Mouse (Mus musculus) limb, embryonic 10.5 days (tissue): ENCODE results near the gene Dnajc3. TPM values are rescaled to one million over a fixed set of nuclear protein-coding genes. Genes with fewer than 3 reads are reported as not detected.

Experiments
- DNase-seq: peaks from one replicate; pipeline ENCODE4 v3.0.0-alpha.2; 2017; ENCODE audit warnings: low spot score
- H3K27ac ChIP-seq: fragments of 300-500 bp; sonication (generic); 2 replicates; pipeline ENCODE4 v1.5.1; 2016; ENCODE audit warnings: mild to moderate bottlenecking
- H3K27me3 ChIP-seq: fragments of 300-500 bp; sonication (generic); 2 replicates; pipeline ENCODE4 v1.6.1; 2016; ENCODE audit warnings: low read depth, mild to moderate bottlenecking; ENCODE audit not compliant: poor library complexity, severe bottlenecking
- H3K36me3 ChIP-seq: fragments of 300-500 bp; sonication (generic); 2 replicates; pipeline ENCODE4 v1.6.1; 2016; ENCODE audit warnings: mild to moderate bottlenecking, moderate library complexity
- H3K4me1 ChIP-seq: fragments of 300-500 bp; sonication (generic); 2 replicates; pipeline ENCODE4 v1.6.1; 2016
- H3K4me3 ChIP-seq: fragments of 300-500 bp; sonication (generic); 2 replicates; pipeline ENCODE4 v1.5.1; 2016; ENCODE audit warnings: mild to moderate bottlenecking, moderate library complexity
- H3K9me3 ChIP-seq: fragments of 300-500 bp; sonication (generic); replicated peaks from 2 replicates; pipeline ENCODE4 v1.6.1; 2016; ENCODE audit warnings: mild to moderate bottlenecking
- WGBS: fragments of 180-500 bp; shearing (Covaris S2); methylation state at CpG from one replicate; pipeline ENCODE4 v1.1.7; 2016; 5-methylcytosine and 5-hydroxymethylcytosine counted together
- polyA plus RNA-seq: library from polyadenylated mRNA; unstranded; fragments of >200 nt; fragmentation: Nextera tagmentation; extraction: Ambion mirVana; gene quantifications from 2 replicates; pipeline ENCODE4 v1.2.1, GENCODE M21; 2016

The Dnajc3 gene
- polyA plus RNA-seq, 1 experiment from 2014 or later, result 34.2 TPM

DNA sequence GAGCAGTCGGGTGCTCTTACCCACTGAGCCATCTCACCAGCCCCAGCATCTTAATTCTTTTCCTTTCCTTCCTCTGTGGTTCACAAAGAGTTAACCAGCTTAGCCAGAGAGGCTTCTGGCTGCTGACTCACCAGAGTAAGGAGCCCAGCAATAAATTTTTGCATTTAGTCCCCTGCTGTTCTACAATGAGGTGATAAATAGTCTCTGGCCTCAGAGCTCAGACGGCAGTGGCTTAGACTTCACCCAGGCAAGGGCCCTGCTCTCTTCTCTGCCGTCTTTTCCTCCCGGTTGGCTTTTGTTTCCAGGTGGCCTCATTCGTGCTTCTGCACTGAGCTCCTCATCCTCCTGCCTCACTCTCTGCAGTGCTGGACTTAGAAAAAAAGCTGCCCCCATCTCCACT lies 68.1 kb downstream of the Dnajc3 start:
- no peaks in the 10 kb centered on the region for H3K9me3 ChIP-seq
- H3K4me1 ChIP-seq, result peaks cover 20% of the 10 kb centered on the region
- WGBS, result 4% methylated on average over 5 of the region's 5 CpGs
- H3K27me3 ChIP-seq, result no peaks in the 10 kb centered on the region
- no peak overlapping the region for H3K27ac ChIP-seq
- no peak for DNase-seq
- H3K4me3 ChIP-seq, result peak overlapping the region; percentile 55
- peaks cover 27% of the 10 kb centered on the region for H3K36me3 ChIP-seq

DNA sequence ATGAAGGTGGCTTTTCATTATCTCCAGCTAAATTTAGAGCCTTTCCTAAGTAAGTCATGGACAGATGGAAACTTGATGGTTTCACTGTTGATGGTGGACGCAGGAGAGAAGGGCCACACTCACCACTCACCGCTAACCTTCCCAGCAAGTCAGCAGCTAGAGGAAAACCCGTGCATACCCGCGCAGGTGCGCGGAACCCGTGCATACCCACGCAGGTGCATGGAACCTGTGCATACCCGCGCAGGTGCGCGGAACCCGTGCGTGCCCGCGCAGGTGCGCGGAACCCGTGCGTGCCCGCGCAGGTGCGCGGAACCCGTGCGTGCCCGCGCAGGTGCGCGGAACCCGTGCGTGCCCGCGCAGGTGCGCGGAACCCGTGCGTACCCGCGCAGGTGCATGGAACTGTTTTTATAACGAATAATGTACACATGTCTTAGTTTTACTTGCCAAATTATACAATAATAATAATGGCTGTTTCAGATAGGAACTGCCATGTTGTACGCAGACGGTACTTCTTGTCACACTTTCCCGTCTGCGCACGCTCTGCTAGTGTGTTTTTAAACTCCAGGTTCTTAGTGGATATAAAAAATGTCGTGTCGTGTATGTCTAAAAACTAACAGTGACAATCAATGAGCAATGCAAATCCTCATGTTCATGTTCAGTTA lies 68.8 kb downstream of the Dnajc3 start:
- peaks cover 26% of the 10 kb centered on the region for H3K36me3 ChIP-seq
- WGBS, result 3% methylated on average over 49 of the region's 49 CpGs
- H3K27ac ChIP-seq, result peak overlapping the region; percentile 66; the same call in 1 of the 2 replicates
- no peak for DNase-seq
- peaks cover 20% of the 10 kb centered on the region for H3K4me1 ChIP-seq
- H3K9me3 ChIP-seq, result no peaks in the 10 kb centered on the region
- H3K27me3 ChIP-seq, result no peaks in the 10 kb centered on the region
- peak overlapping the region; percentile 55 for H3K4me3 ChIP-seq

DNA sequence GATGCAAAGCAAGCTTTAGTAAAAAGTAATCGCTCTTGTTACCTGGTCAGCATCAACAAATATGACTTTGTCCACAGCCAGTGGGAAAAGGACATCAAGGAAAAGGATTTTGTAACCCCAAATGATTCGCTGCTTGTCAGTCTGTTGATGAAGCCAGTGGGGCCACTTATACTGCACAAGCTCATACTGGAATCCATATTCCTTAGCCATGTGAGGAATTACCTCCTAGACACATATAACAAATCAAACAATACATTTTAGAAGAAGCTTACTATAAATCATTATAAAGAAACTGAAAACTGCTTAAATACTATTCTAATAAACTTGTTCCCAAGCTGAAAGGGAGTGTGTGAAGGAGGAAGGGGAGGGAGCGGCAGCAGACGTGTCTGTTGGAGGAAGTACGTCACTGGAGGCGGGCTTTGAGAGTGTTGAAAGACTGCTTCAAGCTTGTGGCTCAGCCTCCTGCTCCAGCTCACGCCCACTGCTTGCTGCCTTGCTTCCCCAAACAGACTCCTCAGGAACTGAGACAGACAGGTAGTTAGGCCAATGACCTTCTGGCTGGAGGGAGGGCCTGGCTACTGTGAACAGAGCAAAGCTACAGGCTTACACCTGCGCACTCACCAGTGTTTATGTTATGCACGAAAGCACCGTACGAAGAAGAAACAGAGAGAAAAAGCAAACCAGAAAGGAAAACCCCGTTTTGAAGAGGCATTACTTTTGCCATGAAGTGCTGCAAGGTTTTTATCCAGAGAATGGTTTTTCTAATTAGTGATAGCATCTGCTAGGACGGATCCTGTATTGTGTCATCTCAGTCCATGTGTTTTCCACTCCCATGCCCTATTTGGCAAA lies 69.6 kb downstream of the Dnajc3 start:
- no peaks in the 10 kb centered on the region for H3K27me3 ChIP-seq
- WGBS, result 1% methylated on average over 13 of the region's 13 CpGs
- H3K27ac ChIP-seq, result peak overlapping the region; percentile 66
- peaks cover 26% of the 10 kb centered on the region for H3K36me3 ChIP-seq
- H3K4me1 ChIP-seq, result peaks cover 20% of the 10 kb centered on the region
- no peaks in the 10 kb centered on the region for H3K9me3 ChIP-seq
- H3K4me3 ChIP-seq, result peak overlapping the region; percentile 55
- DNase-seq, result peak; percentile 90

DNA sequence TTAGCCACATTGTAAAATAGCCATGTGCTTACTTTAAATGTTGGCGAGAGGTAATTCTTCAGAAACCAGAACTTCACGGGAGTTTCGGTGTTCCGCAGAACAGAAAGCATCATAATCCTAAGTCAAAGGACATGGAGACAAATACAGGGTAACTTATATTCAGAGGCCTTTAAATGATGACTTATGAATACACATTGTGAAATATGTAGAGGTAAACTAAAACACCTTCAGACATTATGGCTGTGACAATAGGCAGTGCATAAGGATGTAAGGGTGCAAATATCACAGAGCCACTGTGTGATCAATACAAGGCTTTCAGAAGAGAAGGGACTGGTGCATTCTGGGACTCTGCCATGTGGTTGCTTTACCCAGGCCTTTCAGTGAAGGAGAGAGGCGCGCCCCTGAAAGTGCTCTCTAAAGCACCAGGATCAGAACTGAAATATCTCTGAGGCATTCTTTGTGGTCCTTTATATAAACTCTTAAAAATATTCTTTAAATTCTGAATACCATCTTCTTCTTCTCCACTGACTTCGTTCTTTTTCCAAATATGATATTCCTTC lies 70.3 kb downstream of the Dnajc3 start:
- WGBS, result 58% methylated on average over 7 of the region's 7 CpGs
- no peak for DNase-seq
- H3K27me3 ChIP-seq, result no peaks in the 10 kb centered on the region
- H3K27ac ChIP-seq, result 0 out of 2 replicates have a peak overlapping the region, but pooled peaks have one; percentile 17
- peak overlapping the region; percentile 55 for H3K4me3 ChIP-seq
- peaks cover 29% of the 10 kb centered on the region for H3K36me3 ChIP-seq
- H3K4me1 ChIP-seq, result peaks cover 23% of the 10 kb centered on the region
- no peaks in the 10 kb centered on the region for H3K9me3 ChIP-seq

DNA sequence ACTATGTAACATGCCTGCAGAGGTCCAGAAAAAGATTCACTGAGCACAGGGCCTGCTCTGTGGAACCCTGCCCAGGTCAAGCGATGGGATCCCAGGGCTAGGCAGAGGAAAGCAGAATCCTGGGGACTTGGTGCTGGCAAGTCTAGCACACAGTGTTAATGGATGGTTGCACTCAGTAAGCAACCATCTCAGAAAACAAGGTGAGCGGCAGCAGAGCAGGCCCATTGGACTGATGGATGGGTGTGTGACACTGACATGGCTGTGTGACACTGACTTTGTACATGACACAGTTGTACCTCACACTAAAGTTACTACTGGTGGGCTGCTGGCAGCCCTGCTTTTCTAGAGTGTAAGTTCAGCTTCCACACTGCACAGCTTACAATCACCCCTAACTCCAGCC lies 71.8 kb downstream of the Dnajc3 start:
- H3K36me3 ChIP-seq, result peaks cover 34% of the 10 kb centered on the region
- peaks cover 24% of the 10 kb centered on the region for H3K4me1 ChIP-seq
- H3K27me3 ChIP-seq, result no peaks in the 10 kb centered on the region
- no peaks in the 10 kb centered on the region for H3K9me3 ChIP-seq
- DNase-seq, result no peak
- no peak overlapping the region for H3K4me3 ChIP-seq
- H3K27ac ChIP-seq, result no peak overlapping the region
- WGBS, result 100% methylated on average over 2 of the region's 2 CpGs

DNA sequence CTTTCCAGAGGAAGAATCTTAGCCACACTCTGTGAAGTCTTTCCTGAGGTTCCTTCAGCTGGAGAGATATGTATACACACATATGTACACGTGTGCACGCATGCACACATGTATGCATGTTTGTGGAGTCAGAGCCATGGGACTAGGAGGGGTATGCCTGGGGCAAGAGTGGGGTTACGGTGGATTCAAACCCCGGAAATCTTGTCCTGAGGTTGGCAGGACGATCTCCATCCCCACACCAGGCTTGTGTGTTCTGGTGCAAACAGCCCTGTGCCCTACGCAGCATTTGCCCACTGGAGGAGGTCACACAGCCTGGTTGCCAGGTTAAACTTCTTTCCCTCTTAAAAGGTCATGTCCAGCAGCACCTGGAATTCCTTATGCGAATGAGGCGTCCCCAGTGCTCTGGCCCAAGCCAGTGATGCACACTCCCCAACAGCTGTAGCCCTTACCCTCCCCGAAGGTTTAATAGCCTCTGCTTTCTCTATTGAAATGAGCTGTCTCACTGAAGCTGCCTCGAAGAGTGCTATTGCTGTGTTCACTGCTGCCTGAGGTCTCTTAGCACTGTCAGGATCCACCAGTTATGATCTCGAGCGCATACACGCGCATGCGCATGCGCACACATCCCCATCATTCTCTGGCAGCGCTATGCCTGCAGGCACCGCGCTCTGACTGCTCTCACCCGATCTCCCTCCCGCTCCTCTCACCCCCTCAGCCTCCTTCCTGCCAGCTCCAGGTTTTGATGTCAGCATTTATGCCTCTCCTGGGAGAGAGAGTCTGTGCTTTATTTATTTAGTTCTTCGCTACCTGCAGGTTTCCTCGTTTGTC lies 75.0 kb downstream of the Dnajc3 start:
- Histone ChIP-seq H3K36me3 (peaks cover 52% of the 10 kb centered on the region), H3K27me3 (no peaks in the 10 kb centered on the region), H3K4me1 (peaks cover 9% of the 10 kb centered on the region; the same call in 1 of the 2 replicates), H3K9me3 (no peaks in the 10 kb centered on the region), H3K4me3 (peak overlapping the region; percentile 22; the same call in 1 of the 2 replicates), H3K27ac (no peak overlapping the region)
- DNase-seq, result peak; percentile 57
- 68% methylated on average over 23 of the region's 23 CpGs for WGBS

DNA sequence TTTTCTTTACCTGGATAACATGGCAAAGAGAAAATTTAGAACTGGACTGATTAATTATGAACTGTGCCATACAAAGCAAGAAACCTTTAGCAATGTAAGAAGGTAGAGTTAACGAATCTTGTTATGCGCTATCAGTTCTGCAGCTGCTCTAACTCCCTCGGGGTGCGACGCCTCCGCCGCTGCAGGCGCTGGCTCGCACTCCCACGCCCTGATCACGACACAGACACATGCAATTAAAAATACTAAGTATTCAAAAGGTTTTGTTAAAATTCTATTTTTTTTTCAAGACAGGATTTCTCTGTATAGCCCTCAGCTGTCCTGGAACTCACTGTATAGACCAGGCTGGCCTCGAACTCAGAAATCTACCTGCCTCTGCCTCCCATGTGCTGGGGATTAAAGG lies 75.8 kb downstream of the Dnajc3 start:
- Histone ChIP-seq H3K27ac (no peak overlapping the region), H3K36me3 (peaks cover 58% of the 10 kb centered on the region), H3K27me3 (no peaks in the 10 kb centered on the region), H3K4me3 (no peak overlapping the region), H3K9me3 (no peaks in the 10 kb centered on the region), H3K4me1 (peaks cover 5% of the 10 kb centered on the region; the same call in 1 of the 2 replicates)
- 74% methylated on average over 12 of the region's 12 CpGs for WGBS
- no peak for DNase-seq

DNA sequence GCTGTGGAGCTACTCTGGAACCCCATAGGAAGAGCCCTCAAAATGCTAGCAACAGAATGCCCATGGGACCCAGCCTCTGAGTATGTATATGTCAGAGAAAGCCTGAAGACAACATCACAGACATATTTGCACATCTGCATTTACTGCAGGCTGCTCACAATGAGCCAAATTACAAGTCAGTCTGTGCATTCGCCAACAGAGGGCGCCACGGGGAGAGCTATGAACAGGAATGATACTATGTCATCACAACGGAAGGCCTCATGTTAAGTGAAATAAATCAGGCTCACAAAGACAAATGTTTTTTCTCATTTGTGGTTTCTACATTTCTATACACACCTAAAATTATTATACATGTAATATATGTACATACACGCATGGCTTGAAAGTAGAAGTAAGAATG lies 88.1 kb downstream of the Dnajc3 start:
- Histone ChIP-seq H3K4me3 (no peak overlapping the region), H3K4me1 (no peaks in the 10 kb centered on the region), H3K27ac (no peak overlapping the region), H3K9me3 (no peaks in the 10 kb centered on the region), H3K27me3 (no peaks in the 10 kb centered on the region), H3K36me3 (peaks cover 38% of the 10 kb centered on the region)
- no peak for DNase-seq
- WGBS, result 79% methylated on average over 5 of the region's 5 CpGs

DNA sequence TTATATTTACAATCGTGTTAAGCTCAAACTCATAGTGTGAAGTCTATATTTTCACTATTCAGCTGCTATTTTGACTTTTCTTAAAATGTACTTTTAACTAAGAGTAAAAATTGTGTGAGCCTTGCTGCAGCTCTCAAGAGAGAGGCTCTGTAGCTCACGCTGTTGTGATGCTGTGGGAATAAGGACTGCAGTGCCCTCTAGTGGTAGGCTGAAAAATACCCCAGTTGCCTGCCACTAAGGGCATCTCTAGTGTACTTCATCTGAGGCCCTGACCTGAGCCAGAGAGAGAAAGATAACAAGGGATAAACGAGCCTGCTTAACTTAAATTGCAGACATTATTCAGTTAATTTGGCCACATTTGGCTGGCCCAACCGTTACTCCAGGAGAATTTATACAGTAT lies 89.4 kb downstream of the Dnajc3 start:
- no peaks in the 10 kb centered on the region for H3K4me1 ChIP-seq
- no peak overlapping the region for H3K4me3 ChIP-seq
- DNase-seq, result peak; percentile 62
- H3K9me3 ChIP-seq, result no peaks in the 10 kb centered on the region
- no peaks in the 10 kb centered on the region for H3K27me3 ChIP-seq
- no peak overlapping the region for H3K27ac ChIP-seq
- H3K36me3 ChIP-seq, result peaks cover 45% of the 10 kb centered on the region
- WGBS, result 52% methylated on average over 4 of the region's 4 CpGs

DNA sequence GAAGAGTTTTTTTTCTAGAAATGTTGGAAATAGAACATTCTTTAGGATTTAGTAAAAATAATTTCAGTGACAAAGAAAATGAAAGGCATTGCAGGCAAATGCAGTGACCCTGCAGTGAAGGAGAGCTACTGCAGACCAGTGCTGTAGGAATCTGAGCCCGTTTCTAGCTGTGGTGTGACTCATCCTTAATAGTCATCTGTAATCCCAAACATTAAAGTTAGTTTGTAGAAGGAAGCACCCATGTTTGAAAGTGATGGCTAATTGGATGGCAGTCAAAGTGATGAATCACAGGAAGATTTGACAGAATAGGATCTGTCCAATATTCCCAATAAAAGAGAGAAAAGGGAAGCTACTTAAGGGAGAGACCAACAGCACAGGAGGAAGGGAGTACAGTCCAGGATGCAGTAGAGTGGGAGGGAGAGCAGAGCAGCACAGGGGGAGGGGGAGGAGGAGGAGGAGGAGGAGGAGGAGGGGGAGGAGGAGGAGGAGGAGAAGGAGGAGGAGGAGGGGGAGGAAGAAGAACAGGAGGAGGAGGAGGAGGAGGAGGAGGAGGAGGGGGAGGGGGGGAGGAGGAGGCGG lies 90.0 kb downstream of the Dnajc3 start:
- no peaks in the 10 kb centered on the region for H3K4me1 ChIP-seq
- no peaks in the 10 kb centered on the region for H3K27me3 ChIP-seq
- H3K9me3 ChIP-seq, result no peaks in the 10 kb centered on the region
- H3K27ac ChIP-seq, result no peak overlapping the region
- DNase-seq, result no peak
- 77% methylated on average over 2 of the region's 2 CpGs for WGBS
- H3K36me3 ChIP-seq, result peaks cover 49% of the 10 kb centered on the region
- no peak overlapping the region for H3K4me3 ChIP-seq
